Mouse (Mus musculus): ENCODE measurements around the gene Tufm.

DNA sequence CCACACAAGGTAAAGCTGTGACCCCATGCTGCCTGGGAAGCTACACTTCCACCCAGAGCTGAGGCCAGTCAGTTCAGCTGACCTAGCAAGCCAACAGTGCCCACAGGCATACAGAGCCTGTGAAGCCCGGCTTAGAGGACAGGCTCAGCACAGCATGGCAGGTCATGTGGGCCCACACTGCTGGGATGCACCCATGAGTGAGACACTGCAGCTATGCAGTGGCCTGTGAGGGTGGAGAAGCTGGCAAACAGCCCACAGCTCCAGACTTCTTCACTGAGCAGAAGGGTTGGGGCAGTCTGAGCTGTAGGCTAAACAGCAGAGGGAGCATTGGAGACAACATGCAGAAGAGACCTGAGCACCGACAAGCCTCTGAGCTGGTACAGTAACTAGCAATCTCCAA is 32.4 kb downstream of the Tufm start:
- peak; percentile 15; the same call in 1 of the 2 replicates for TF ChIP-seq CTCF (IDR thresholded peaks at IDR 0.05; ENCODE audit: low read depth)
- TF ChIP-seq EP300 (IDR thresholded peaks at IDR 0.05; ENCODE audit: low read depth): no peak
